Mouse (Mus musculus): ENCODE measurements around the gene Pcnx2. TPM values are rescaled to one million over a fixed set of nuclear protein-coding genes. Genes with fewer than 3 reads are reported as not detected.

Pcnx2 gene
- total and polyA plus RNA-seq, 3 experiments = not detected

DNA sequence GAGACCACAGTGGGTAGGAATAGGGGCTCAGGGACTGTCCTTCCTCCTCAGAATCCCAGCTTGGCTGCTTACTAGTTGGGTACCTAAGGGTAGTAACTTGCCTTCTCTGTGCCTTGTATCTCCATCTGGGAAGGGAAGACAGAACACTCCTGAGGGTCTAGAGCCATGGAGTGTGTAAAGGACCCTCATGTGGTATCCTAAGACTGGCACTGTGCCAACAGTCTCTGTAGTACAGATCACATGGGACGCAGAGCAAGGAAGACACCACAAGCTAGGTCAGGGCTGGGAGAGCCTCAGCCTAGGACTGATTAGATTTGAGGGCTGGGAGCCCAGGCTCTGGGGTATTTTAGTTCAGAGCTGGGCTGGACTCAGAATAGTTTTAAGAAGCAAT is 141.0 kb downstream of the Pcnx2 start:
- dilution Hi-C loops (cut with MboI; ENCODE audit: extremely low pct_ligation_motif_present, extremely low pct_unique_long_range_greater_than_20kb, low sequenced_read_pairs) (no loop called here), in situ Hi-C loops (cut with MboI; ENCODE audit: low pct_ligation_motif_present, low pct_unique_long_range_greater_than_20kb, low sequenced_read_pairs) (no loop called here)
- Histone ChIP-seq H3K4me1 (ENCODE audit: control insufficient read depth in 1 of 2, insufficient read depth in 2 of 2) (peaks cover 0 to 9% of the 10 kb centered on the region in 2 experiments; a peak in 2 of 4 replicates), H3K9ac (ENCODE audit: insufficient read depth, low read depth) (no peak overlapping the region), H3K4me2 (ENCODE audit: insufficient read depth, low read depth, poor library complexity, severe bottlenecking) (no peak overlapping the region), H3K27me3 (replicated peaks) (no peaks in the 10 kb centered on the region), H3K36me3 (replicated peaks in 1 of 2; ENCODE audit: control insufficient read depth in 1 of 2, insufficient read depth in 1 of 2, low read length in 1 of 2) (no peaks in the 10 kb centered on the region), H3K4me3 (replicated peaks in 1 of 3; ENCODE audit: low read depth in 2 of 3, low read length in 2 of 3, poor library complexity in 1 of 3) (no peak overlapping the region), H3K9me3 (replicated peaks; ENCODE audit: low read length) (no peaks in the 10 kb centered on the region), H3K79me2 (replicated peaks; ENCODE audit: control insufficient read depth, extremely low read depth, insufficient read depth, poor library complexity, severe bottlenecking) (no peaks in the 10 kb centered on the region), H3K27ac (ENCODE audit: insufficient read depth, low read depth) (no peak overlapping the region)
- no peak for TF ChIP-seq USF2 (conservative IDR thresholded peaks at IDR 0.05; ENCODE audit: low read depth, low read length)
- TF ChIP-seq ZNF384 (IDR thresholded peaks at IDR 0.05; ENCODE audit: low read depth, low read length) = no peak
- TF ChIP-seq JUN (IDR thresholded peaks at IDR 0.05; ENCODE audit: insufficient read depth, low read depth, low read length) = no peak
- TF ChIP-seq TCF12 (IDR thresholded peaks at IDR 0.05; ENCODE audit: low read depth, low read length) = no peak
- TF ChIP-seq ZKSCAN1 (IDR thresholded peaks at IDR 0.05; ENCODE audit: borderline replicate concordance, low read depth, low read length) = no peak
- TF ChIP-seq NELFE (IDR thresholded peaks at IDR 0.05; ENCODE audit: low read depth, low read length) = no peak
- TF ChIP-seq GABPA (IDR thresholded peaks at IDR 0.05; ENCODE audit: insufficient replicate concordance, low read depth, low read length) = no peak
- no peak for TF ChIP-seq UBTF (IDR thresholded peaks at IDR 0.05; ENCODE audit: low read depth, low read length)
- no peak for TF ChIP-seq MAZ (IDR thresholded peaks at IDR 0.05; ENCODE audit: low read depth, low read length)
- no peak for TF ChIP-seq RCOR1 (conservative IDR thresholded peaks at IDR 0.05; ENCODE audit: low read depth, low read length)
- TF ChIP-seq KAT2A (IDR thresholded peaks at IDR 0.05; ENCODE audit: insufficient replicate concordance, low read length) = no peak
- no peak for TF ChIP-seq USF1 (IDR thresholded peaks at IDR 0.05; ENCODE audit: low read depth, low read length)
- no peak for TF ChIP-seq POLR2AphosphoS2 (IDR thresholded peaks at IDR 0.05; ENCODE audit: low read depth, low read length)
- no peak for TF ChIP-seq TBP (conservative IDR thresholded peaks at IDR 0.05; ENCODE audit: low read depth, low read length)
- no peak for TF ChIP-seq CTCF (conservative IDR thresholded peaks at IDR 0.05 in 1 of 2, IDR thresholded peaks at IDR 0.05 in 1 of 2; ENCODE audit: low read depth in 2 of 2, low read length in 2 of 2)
- TF ChIP-seq MXI1 (IDR thresholded peaks at IDR 0.05; ENCODE audit: low read depth, low read length) = no peak
- no peak for TF ChIP-seq SIN3A (IDR thresholded peaks at IDR 0.05; ENCODE audit: low read length)
- TF ChIP-seq MYC (IDR thresholded peaks at IDR 0.05; ENCODE audit: low read depth, low read length) = no peak
- no peak for TF ChIP-seq E2F4 (IDR thresholded peaks at IDR 0.05; ENCODE audit: insufficient replicate concordance, low read depth, low read length)
- no peak for DNase-seq (ENCODE audit: extremely low read depth)

DNA sequence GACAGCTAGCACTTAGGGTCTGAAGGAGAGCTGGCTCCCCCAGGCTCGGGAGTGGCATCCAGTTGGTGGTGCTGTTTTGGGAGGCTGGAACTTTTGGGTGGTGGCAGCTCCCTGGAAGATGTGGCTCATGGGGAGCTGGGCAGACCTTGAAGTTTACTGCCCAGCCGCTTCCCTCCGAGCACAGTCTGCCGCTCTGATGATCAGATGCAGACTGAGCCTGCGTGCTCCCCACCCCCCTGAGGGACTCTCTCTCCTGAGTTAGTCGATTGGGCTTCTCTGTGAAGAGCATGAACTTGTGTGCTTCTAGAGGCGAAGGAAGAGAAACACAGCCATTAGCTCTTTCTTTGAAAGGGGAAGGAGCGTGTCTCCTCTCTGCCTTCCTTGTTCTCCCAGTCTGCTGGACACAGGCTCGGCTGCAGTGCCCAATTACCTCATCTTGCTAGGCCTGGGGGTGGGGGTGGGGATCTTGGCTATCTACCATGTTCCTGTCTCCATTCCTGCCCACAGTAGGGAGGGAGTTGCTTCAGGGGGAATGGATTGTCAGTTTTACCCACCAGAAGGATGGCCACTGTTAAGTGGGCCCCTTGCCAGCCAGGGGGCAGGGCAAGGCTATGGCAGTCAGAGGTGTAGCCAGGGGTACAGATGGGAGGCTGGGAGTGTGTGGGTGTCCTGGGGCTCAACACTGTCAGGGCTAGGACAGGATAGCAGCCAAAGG is 141.6 kb downstream of the Pcnx2 start:
- H3K36me3 ChIP-seq (replicated peaks in 1 of 2; ENCODE audit: control insufficient read depth in 1 of 2, insufficient read depth in 1 of 2, low read length in 1 of 2) = no peaks in the 10 kb centered on the region
- no peak overlapping the region for H3K4me2 ChIP-seq (ENCODE audit: insufficient read depth, low read depth, poor library complexity, severe bottlenecking)
- H3K9me3 ChIP-seq (replicated peaks; ENCODE audit: low read length) = no peaks in the 10 kb centered on the region
- in situ Hi-C loops (cut with MboI; ENCODE audit: low pct_ligation_motif_present, low pct_unique_long_range_greater_than_20kb, low sequenced_read_pairs) (no loop called here), dilution Hi-C loops (cut with MboI; ENCODE audit: extremely low pct_ligation_motif_present, extremely low pct_unique_long_range_greater_than_20kb, low sequenced_read_pairs) (no loop called here)
- no peaks in the 10 kb centered on the region for H3K79me2 ChIP-seq (replicated peaks; ENCODE audit: control insufficient read depth, extremely low read depth, insufficient read depth, poor library complexity, severe bottlenecking)
- TF ChIP-seq MAFK (IDR thresholded peaks at IDR 0.05; ENCODE audit: insufficient replicate concordance, low read length) = no peak
- no peak for TF ChIP-seq SMC3 (IDR thresholded peaks at IDR 0.05; ENCODE audit: low read depth, low read length)
- no peak for TF ChIP-seq ZC3H11A (IDR thresholded peaks at IDR 0.05; ENCODE audit: low read depth, low read length)
- no peak for TF ChIP-seq UBTF (IDR thresholded peaks at IDR 0.05; ENCODE audit: low read depth, low read length)
- no peaks in the 10 kb centered on the region for H3K27me3 ChIP-seq (replicated peaks)
- no peak overlapping the region for H3K9ac ChIP-seq (ENCODE audit: insufficient read depth, low read depth)
- H3K4me1 ChIP-seq (ENCODE audit: control insufficient read depth in 1 of 2, insufficient read depth in 2 of 2) = peaks cover 3 to 13% of the 10 kb centered on the region in 2 experiments
- no peak for DNase-seq (ENCODE audit: extremely low read depth)
- no peak overlapping the region for H3K4me3 ChIP-seq (replicated peaks in 1 of 3; ENCODE audit: low read depth in 2 of 3, low read length in 2 of 3, poor library complexity in 1 of 3)
- H3K27ac ChIP-seq (ENCODE audit: insufficient read depth, low read depth) = no peak overlapping the region
